Mouse (Mus musculus): ENCODE results near the gene Adgrf1. TPM values are rescaled to one million over a fixed set of nuclear protein-coding genes. Genes with fewer than 3 reads are reported as not detected.

Adgrf1 gene
- polyA plus RNA-seq (2017; shearing (Covaris generic)) = not detected

DNA sequence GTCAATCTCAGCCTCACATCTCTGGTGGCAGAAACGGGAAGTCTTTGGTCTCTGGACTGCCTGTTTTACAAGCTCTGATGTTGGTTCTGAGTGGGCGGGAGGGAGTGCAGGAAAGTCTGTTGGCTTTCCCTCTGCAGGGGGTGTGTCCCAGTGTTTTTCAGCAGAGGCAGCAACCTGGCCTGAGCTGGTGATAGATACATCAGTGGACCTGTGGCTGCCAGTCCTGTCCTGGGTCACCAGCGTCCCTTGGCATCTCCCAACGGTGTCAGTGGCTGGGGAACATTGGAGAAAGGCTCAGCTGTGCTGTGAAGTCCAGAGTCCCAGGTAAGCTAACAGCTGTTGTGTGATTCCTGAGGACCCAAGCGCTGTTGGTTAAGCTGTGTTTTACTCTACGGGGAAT is at the start of gene Adgrf1:
Gene Adgrf1, plus strand, starts transcription at position 169 of the 400 bp plus-strand sequence.

DNA sequence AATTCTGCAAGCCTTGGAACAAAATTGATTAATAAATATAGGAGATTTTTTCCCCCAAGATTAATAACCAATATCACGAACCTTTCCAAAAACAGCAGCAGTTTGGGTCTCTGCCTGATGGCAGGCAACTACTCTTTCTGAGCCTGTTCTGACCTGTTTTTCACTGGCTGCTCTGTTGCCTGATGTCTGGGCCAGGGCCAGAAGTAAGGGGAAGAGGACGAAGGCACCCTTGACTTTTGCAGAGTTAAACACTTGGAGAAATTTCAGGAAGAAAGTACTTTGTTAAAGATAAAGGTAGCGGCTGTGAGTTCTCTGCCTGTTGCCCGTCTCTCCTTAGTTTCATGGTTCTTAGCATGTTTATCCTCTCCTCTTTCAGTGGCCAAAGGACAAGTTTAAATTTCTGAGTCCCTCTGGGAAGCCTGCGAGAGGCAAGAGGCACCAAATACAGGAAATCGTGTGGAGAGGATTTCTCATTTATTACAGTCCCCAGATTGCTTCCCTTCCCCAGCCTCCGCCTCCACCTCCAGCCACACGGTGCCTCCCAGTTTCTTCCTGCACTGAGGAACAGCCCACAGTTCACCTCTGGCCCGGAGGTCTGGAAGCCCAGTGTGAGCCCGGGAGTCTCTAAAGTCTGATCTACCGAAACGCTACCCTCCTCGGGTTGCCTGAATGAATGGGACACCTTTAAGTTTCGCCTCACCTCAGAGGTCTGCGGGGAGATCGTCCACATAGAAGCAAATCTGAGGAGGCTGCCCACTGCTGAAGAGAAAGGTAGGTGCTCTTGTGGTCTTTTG is 89.9 kb downstream of the Adgrf1 start, which contains the start of gene Adgrf5:
Gene Adgrf5, plus strand, starts transcription at position 626 of the 794 bp plus-strand sequence.

Other genes with a start within 250 kb of the Adgrf1 start
- 0.09 TPM for gene Adgrf5, start 90.1 kb downstream of the Adgrf1 start, polyA plus RNA-seq (2017; shearing (Covaris generic))
- not detected for gene Mep1a, start 232.5 kb downstream of the Adgrf1 start, polyA plus RNA-seq (2017; shearing (Covaris generic))

Measured in activated CD4-positive, CD25-positive, alpha-beta regulatory T cell, adult 9 weeks (primary cell).